Mouse (Mus musculus) G1E (cell line): ENCODE measurements at regions not wholly inside any gene's neighbourhood (a gene's known extent, or its start where the extent isn't known, plus 50 kb on each side); places are given as distances from the start of the nearest gene placed in this dataset.

ENCODE experiments used
- ATAC-seq: 2 replicates; pipeline ENCODE4 v1.8.0; 2016; ENCODE audit warnings: mild to moderate bottlenecking; ENCODE audit not compliant: insufficient number of reproducible peaks, poor library complexity, low FRiP score, severe bottlenecking; ENCODE audit errors: extremely low read depth
- DNase-seq: peaks from one replicate; pipeline ENCODE4 v3.0.0; 2012; ENCODE audit warnings: low spot score
- H3K27me3 ChIP-seq: 2 replicates; pipeline ENCODE4 v1.6.1; 2012; ENCODE audit warnings: mild to moderate bottlenecking, low read length, inconsistent platforms; ENCODE audit not compliant: insufficient read depth
- H3K36me3 ChIP-seq: replicated peaks from 2 replicates; pipeline ENCODE3; 2012; ENCODE audit warnings: mild to moderate bottlenecking, inconsistent platforms
- H3K4me1 ChIP-seq: 2 replicates; pipeline ENCODE4 v1.6.1; 2012; ENCODE audit warnings: low read depth, low read length, inconsistent platforms, mixed read lengths; ENCODE audit not compliant: insufficient read depth
- H3K4me3 ChIP-seq: 2 replicates; pipeline ENCODE4 v1.5.1; 2012; ENCODE audit warnings: low read depth, mild to moderate bottlenecking, inconsistent platforms, low read length, moderate library complexity, mixed read lengths
- H3K9me3 ChIP-seq: replicated peaks from 2 replicates; pipeline ENCODE4 v1.6.1; 2012; ENCODE audit warnings: inconsistent platforms
- CTCF ChIP-seq: IDR thresholded peaks from 2 replicates; pipeline ENCODE4 v1.5.1; 2012; ENCODE audit warnings: low read depth, low read length, inconsistent platforms, mixed read lengths
- GATA1 ChIP-seq: IDR thresholded peaks from 2 replicates; pipeline ENCODE4 v1.6.1; 2012; ENCODE audit warnings: borderline replicate concordance, low read length, inconsistent platforms, mixed read lengths
- GATA2 ChIP-seq: IDR thresholded peaks from 2 replicates; pipeline ENCODE4 v1.6.1; 2012; ENCODE audit warnings: low read depth, low read length, inconsistent platforms, borderline replicate concordance
- POLR2AphosphoS5 ChIP-seq: IDR thresholded peaks from 2 replicates; pipeline ENCODE4 v1.6.1; 2012; ENCODE audit warnings: low read depth, low read length, inconsistent platforms; ENCODE audit not compliant: insufficient replicate concordance
- TAL1 ChIP-seq: conservative IDR thresholded peaks from 2 replicates; pipeline ENCODE4 v1.6.1; 2012; ENCODE audit warnings: low read depth, low read length, inconsistent platforms, mixed read lengths

DNA sequence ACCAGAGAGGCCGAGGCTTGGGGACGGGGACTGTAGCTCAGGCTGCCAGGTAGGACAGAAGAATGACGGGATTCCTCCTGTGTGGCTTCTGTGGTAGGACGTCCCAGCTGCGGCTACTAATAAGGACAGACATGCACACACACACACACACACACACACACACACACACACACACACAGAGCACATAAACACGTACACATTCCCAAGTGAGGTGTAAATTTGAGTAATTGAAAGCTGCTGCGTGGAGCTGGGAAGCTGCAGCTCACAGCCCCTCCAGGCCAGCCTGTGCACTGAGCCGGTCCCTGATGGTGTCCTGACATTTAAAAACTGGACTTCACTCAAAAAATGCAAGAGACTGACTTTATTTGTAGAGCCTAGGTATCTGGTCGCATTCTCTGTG is 139.3 kb downstream of the Bmp7 start:
- Histone ChIP-seq H3K4me3 (no peak overlapping the region), H3K4me1 (no peaks in the 10 kb centered on the region), H3K36me3 (no peaks in the 10 kb centered on the region), H3K27me3 (no peaks in the 10 kb centered on the region), H3K9me3 (peaks cover 90% of the 10 kb centered on the region)
- no peak for ATAC-seq
- no peak for TF ChIP-seq TAL1
- no peak for TF ChIP-seq GATA1
- no peak for TF ChIP-seq CTCF
- no peak for TF ChIP-seq POLR2AphosphoS5
- no peak for TF ChIP-seq GATA2
- no peak for DNase-seq

DNA sequence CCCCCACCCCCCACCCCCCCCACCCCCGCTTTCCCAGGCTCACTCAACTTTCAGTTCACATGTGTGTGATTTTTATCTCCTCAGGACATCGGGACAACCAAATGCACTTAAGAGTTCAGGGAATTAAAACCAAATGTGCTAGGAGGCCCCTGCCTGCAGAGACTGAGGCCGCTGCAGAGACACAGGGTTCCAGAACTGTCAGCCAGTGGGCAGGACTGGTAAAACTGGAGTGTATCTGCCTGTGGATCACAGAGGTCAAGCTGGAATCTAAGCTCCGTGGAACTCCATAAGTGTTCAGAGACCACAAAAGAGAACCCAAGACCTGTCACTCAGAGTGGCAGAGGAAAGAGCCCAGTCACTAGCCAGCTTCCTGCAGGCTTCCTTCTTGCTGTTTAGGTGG is 138.3 kb downstream of the Bmp7 start:
- no peaks in the 10 kb centered on the region for H3K27me3 ChIP-seq
- no peaks in the 10 kb centered on the region for H3K4me1 ChIP-seq
- H3K4me3 ChIP-seq = no peak overlapping the region
- TF ChIP-seq POLR2AphosphoS5 (no peak), GATA2 (no peak), GATA1 (no peak), CTCF (no peak), TAL1 (no peak)
- ATAC-seq = no peak
- peaks cover 89% of the 10 kb centered on the region for H3K9me3 ChIP-seq
- H3K36me3 ChIP-seq = no peaks in the 10 kb centered on the region
- no peak for DNase-seq

DNA sequence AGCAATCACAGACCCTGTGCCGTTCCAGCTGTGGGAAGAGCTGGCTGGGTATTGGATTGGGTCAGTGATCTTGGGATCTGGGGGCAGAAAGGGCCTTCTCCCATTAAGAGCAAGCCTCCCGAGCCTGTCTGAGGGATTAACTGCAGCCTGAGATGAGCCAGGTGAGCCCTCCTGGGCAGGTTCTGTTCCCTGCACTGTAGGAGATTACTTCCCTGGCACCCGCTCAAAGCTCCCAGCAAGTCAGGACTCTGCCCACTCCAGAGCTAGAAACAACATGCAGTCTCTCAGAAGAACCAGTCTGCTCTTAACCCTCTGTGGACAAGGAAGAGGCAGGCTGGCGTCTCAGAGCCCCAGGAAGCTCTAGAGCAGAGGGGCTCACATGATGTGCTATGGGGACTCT is 132.7 kb downstream of the Bmp7 start:
- no peak for DNase-seq
- Histone ChIP-seq H3K27me3 (no peaks in the 10 kb centered on the region), H3K4me1 (no peaks in the 10 kb centered on the region), H3K9me3 (peaks cover 88% of the 10 kb centered on the region), H3K4me3 (no peak overlapping the region), H3K36me3 (no peaks in the 10 kb centered on the region)
- no peak for TF ChIP-seq POLR2AphosphoS5
- TF ChIP-seq GATA1 = no peak
- ATAC-seq = no peak

DNA sequence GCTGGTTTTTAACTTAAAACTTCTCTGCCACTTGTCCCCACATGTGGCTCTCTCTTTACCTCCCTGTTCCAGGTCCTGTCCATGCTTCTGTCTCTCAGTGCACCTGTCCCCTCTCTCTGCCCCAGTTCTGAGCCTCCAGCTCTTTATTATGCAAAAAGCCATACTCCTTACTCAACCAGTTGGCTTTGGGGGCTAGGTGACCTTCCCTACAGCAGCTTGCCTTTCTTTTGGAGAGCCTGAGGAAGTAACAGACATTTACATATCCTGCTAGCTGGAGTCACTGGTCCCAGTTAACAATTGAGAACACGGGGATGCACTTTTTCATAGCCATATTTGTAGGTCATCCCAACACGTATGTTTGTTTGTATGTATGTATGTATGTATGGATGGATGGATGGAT is 130.8 kb downstream of the Bmp7 start:
- DNase-seq (no peak), ATAC-seq (no peak)
- Histone ChIP-seq H3K4me3 (no peak overlapping the region), H3K9me3 (peaks cover 86% of the 10 kb centered on the region), H3K4me1 (no peaks in the 10 kb centered on the region), H3K36me3 (no peaks in the 10 kb centered on the region), H3K27me3 (no peaks in the 10 kb centered on the region; the same call in 1 of the 2 replicates)
- no peak for TF ChIP-seq GATA1
- no peak for TF ChIP-seq CTCF
- no peak for TF ChIP-seq GATA2
- no peak for TF ChIP-seq POLR2AphosphoS5
- TF ChIP-seq TAL1 = no peak

DNA sequence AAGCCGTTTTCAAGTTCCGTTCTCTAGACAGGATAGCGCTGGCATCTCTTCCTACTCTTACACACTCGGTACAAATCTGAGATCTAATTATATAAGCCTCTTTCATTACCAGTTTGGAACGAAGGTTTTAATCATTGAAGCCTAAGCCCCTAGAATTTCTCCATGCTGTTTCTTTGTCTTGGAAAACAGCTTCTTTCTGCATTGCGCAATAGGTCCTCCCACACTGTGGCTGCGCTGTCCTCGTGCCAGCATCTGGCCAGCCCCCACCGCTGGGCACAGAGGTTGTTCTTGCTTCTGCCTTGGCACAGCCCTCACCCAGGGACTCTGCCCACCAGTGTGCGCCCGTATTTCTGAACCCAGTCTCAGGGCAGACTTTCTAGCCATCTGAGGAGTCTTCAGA is 126.8 kb downstream of the Bmp7 start:
- H3K4me1 ChIP-seq = no peaks in the 10 kb centered on the region
- H3K36me3 ChIP-seq = no peaks in the 10 kb centered on the region
- no peak overlapping the region for H3K4me3 ChIP-seq
- TF ChIP-seq GATA1 = no peak
- TF ChIP-seq TAL1 = no peak
- TF ChIP-seq CTCF = no peak
- no peak for TF ChIP-seq POLR2AphosphoS5
- TF ChIP-seq GATA2 = no peak
- H3K27me3 ChIP-seq = no peaks in the 10 kb centered on the region; the same call in 1 of the 2 replicates
- peaks cover 90% of the 10 kb centered on the region for H3K9me3 ChIP-seq
- DNase-seq = no peak
- ATAC-seq = no peak

DNA sequence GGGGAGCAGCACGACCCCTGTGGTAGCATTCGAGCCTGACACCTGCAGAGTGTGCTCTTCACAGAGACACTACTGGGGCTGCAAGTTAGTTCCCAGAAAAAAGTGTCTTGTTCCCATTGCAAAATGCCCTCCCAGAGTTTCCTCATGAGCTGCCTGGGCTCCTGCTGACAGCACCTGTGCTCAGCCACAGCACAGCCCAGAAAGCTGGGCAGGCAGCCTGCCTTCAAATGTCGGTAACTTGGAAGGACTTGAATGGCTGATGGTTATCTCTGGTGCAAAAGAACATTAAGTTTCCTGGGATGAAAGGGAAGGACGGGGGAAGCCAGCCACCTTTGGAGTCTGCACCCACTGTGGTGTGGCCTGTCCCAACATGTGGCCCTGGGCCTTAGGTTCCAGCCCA is 126.2 kb downstream of the Bmp7 start:
- Histone ChIP-seq H3K36me3 (no peaks in the 10 kb centered on the region), H3K4me1 (no peaks in the 10 kb centered on the region), H3K27me3 (no peaks in the 10 kb centered on the region; the same call in 1 of the 2 replicates), H3K9me3 (peaks cover 86% of the 10 kb centered on the region), H3K4me3 (no peak overlapping the region)
- TF ChIP-seq TAL1 = no peak
- no peak for TF ChIP-seq GATA2
- no peak for TF ChIP-seq GATA1
- no peak for TF ChIP-seq CTCF
- TF ChIP-seq POLR2AphosphoS5 = no peak
- ATAC-seq (no peak), DNase-seq (no peak)

DNA sequence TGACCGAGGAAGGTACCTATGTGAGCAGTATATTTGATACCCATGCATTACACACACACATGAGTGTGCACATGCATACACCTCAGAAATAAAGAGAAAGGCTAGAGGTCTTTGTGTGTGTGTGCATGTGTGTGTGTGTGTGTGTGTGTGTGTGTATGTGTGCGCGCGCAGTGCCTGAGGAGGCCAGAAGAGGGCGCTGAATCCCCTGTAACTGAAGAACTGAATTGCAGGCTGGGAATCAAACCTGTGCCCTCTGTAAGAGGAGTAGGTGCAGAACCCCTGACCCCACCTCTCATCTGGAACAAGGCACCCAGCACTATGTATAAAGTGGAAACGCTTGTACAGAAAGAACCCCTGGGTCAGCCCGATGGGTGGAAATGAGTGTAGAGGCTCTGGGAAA is 125.0 kb downstream of the Bmp7 start:
- no peak for ATAC-seq
- Histone ChIP-seq H3K4me1 (no peaks in the 10 kb centered on the region), H3K9me3 (peaks cover 89% of the 10 kb centered on the region), H3K4me3 (no peak overlapping the region), H3K36me3 (no peaks in the 10 kb centered on the region), H3K27me3 (no peaks in the 10 kb centered on the region; the same call in 1 of the 2 replicates)
- no peak for DNase-seq
- no peak for TF ChIP-seq POLR2AphosphoS5
- no peak for TF ChIP-seq GATA1
- TF ChIP-seq GATA2 = no peak
- no peak for TF ChIP-seq CTCF
- TF ChIP-seq TAL1 = no peak
